Mouse (Mus musculus) cortical plate, adult 2 months (tissue): Measurements from ENCODE around the gene B130006D01Rik. TPM values are rescaled to one million over a fixed set of nuclear protein-coding genes. Genes with fewer than 3 reads are reported as not detected.
A peak's percentile ranks its signal among the peaks of the same experiment; 100 is the strongest.

Experiments
- H3K27ac ChIP-seq: fragments of 200-500 bp; 2 replicates; pipeline ENCODE4 v1.5.1; 2012; ENCODE audit warnings: low read length, control low read depth, inconsistent platforms; ENCODE audit not compliant: insufficient read depth
- H3K4me1 ChIP-seq: fragments of 200-500 bp; 2 replicates; pipeline ENCODE4 v1.6.1; 2011; ENCODE audit warnings: low read length; ENCODE audit not compliant: control insufficient read depth, insufficient read depth
- H3K4me3 ChIP-seq: fragments of 200-500 bp; 2 replicates; pipeline ENCODE4 v1.5.1; 2011; ENCODE audit warnings: mild to moderate bottlenecking, low read length, control low read depth; ENCODE audit not compliant: insufficient read depth
- CTCF ChIP-seq: fragments of 200-500 bp; IDR thresholded peaks from 2 replicates; pipeline ENCODE4 v1.5.1; 2011; ENCODE audit warnings: mild to moderate bottlenecking, control low read depth, low read length; ENCODE audit not compliant: insufficient read depth; ENCODE audit errors: extremely low read depth
- POLR2A ChIP-seq: fragments of 200-500 bp; IDR thresholded peaks from 2 replicates; pipeline ENCODE4 v1.6.1; 2011; ENCODE audit warnings: mild to moderate bottlenecking, low read length, control low read depth; ENCODE audit not compliant: insufficient read depth; ENCODE audit errors: extremely low read depth
- polyA plus RNA-seq: library from polyadenylated mRNA; depleted of rRNA; stranded (reverse); fragments of >200 nt; gene quantifications from 2 replicates; pipeline ENCODE4 v1.2.3, GENCODE M21; 2012

B130006D01Rik gene
- polyA plus RNA-seq, 1 experiment: 0.40 TPM

DNA sequence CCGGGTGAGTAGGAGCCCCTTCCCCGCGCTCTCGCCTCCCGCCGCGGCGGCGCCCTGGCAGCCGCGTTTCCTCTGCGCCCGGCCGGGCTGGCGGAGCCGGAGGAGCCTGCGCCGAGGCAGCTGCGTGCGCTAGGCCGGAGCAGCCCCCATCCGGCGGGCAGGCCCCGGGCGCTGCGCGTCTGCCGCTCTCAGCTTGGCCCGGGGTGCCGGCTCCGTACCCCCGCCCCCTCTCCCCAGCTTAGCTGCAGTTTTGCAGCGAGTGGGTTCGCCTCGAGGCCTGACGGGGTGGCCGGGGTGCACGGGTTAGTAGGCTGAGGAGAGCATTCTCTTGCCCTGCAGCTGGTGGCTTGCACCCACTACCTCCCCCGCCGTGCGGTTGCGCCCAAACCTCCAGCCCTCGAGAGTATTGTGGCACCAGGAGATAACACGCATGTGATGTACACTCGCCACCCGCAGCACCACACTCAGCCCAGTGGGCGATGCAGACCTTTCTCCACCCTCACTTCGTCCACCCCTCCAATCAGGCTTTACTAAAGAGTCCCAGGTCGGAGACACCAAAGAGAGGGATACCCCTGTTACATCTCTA, 10.1 kb upstream of the B130006D01Rik start:
- H3K4me1 ChIP-seq: peaks cover 1% of the 10 kb centered on the region; the same call in 1 of the 2 replicates
- peak overlapping the region; percentile 99 for H3K27ac ChIP-seq
- no peak for TF ChIP-seq POLR2A
- no peak for TF ChIP-seq CTCF
- peak overlapping the region; percentile 95 for H3K4me3 ChIP-seq

DNA sequence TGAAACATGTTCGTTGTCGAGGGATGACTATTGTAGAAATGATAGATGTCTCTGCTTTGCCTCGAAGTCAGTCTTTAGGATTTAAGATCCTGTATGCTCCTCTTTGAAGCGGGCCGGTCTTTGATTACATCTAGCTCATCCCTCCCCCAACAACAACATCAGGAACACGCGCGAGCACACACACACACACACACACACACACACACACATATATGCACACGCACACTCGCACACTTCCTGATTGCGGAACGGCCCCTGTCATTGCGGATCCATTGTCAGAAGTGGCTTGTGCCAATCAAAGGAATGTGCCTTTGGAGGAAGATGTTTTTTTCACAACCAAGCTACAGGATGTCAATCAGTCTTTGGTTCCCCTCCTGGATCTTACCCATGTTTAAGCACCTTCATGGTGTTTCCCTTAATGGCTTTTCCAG, 9.6 kb upstream of the B130006D01Rik start:
- peak overlapping the region; percentile 95 for H3K4me3 ChIP-seq
- peak overlapping the region; percentile 99; the same call in 1 of the 2 replicates for H3K27ac ChIP-seq
- H3K4me1 ChIP-seq: peaks cover 1% of the 10 kb centered on the region; the same call in 1 of the 2 replicates
- TF ChIP-seq POLR2A (no peak), CTCF (no peak)

- H3K4me3 ChIP-seq: peak overlapping the region; percentile 95
- peaks cover 1% of the 10 kb centered on the region; the same call in 1 of the 2 replicates for H3K4me1 ChIP-seq
- TF ChIP-seq CTCF (no peak), POLR2A (no peak)
- no peak overlapping the region for H3K27ac ChIP-seq
These were observed 9.0 kb upstream of the B130006D01Rik start for GRCm38 (mm10) chr11:95714411-95714810.

GRCm38 (mm10) chr11:95716136-95716535, 7.3 kb upstream of the B130006D01Rik start:
- H3K27ac ChIP-seq: no peak overlapping the region
- H3K4me3 ChIP-seq: no peak overlapping the region
- no peak for TF ChIP-seq CTCF
- peaks cover 1% of the 10 kb centered on the region; the same call in 1 of the 2 replicates for H3K4me1 ChIP-seq

DNA sequence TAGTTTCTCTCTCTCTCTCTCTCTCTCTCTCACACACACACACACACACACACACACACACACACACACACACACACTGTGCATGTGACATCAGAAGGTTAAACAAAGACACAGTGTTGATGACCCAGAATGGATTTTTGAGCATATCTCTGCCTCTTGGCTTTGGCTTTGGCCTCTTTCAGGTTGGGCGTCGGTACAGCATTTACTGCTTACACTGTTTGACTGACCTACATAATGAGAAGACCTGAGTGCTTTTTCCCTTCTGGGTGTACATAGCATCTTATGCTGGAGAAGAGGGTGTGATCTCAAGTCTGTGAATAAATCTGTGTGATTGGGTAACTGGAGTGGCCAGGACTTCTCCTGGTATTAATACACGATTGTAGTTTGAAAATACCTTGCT, 4.0 kb upstream of the B130006D01Rik start:
- TF ChIP-seq CTCF (no peak), POLR2A (no peak)
- H3K27ac ChIP-seq: no peak overlapping the region
- H3K4me1 ChIP-seq: peaks cover 1% of the 10 kb centered on the region; the same call in 1 of the 2 replicates
- H3K4me3 ChIP-seq: no peak overlapping the region

DNA sequence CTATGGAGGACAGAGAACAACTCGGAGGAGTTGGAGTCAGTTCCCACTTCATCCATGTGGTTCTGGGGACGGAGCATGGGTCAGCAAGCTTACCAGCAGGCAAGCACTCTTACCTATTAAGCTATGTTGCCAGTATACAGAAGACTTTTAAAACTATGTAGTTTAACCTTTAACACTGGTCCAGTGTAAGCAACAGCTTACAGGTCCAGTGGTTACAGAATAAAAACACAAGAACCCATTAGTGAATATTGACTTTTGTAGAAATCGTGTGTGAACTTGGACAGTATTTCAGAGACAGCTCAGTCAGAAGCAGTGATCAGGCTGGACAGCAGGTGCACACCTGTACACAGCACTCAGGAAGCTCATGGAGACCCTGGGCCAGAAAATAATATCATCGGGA, 1.1 kb downstream of the B130006D01Rik start:
- no peak for TF ChIP-seq CTCF
- no peak for TF ChIP-seq POLR2A
- H3K4me3 ChIP-seq: no peak overlapping the region
- H3K4me1 ChIP-seq: peaks cover 1% of the 10 kb centered on the region
- no peak overlapping the region for H3K27ac ChIP-seq

- Histone ChIP-seq H3K4me1 (peaks cover 1% of the 10 kb centered on the region), H3K4me3 (no peak overlapping the region), H3K27ac (no peak overlapping the region)
- no peak for TF ChIP-seq CTCF
- TF ChIP-seq POLR2A: no peak
These were observed 2.8 kb downstream of the B130006D01Rik start for GRCm38 (mm10) chr11:95726156-95726555.

- H3K4me1 ChIP-seq: peaks cover 1% of the 10 kb centered on the region
- TF ChIP-seq POLR2A: no peak
- TF ChIP-seq CTCF: no peak
- no peak overlapping the region for H3K4me3 ChIP-seq
- no peak overlapping the region for H3K27ac ChIP-seq
These were observed 4.6 kb downstream of the B130006D01Rik start for GRCm38 (mm10) chr11:95727947-95728346.

GRCm38 (mm10) chr11:95728916-95729907, 5.8 kb downstream of the B130006D01Rik start:
- TF ChIP-seq CTCF (no peak), POLR2A (no peak)
- Histone ChIP-seq H3K4me3 (no peak overlapping the region), H3K4me1 (peaks cover 1% of the 10 kb centered on the region), H3K27ac (no peak overlapping the region)
